Mouse (Mus musculus): ENCODE measurements around the gene Mcl1. TPM values are rescaled to one million over a fixed set of nuclear protein-coding genes. Genes with fewer than 3 reads are reported as not detected.

Gene Mcl1
- polyA plus RNA-seq, 1 experiment, result 45.4 TPM

GRCm38 (mm10) chr3:95624628-95625503, 33.7 kb upstream of the Mcl1 start, which contains the start of gene Ensa:
TSS of gene Ensa (plus strand) at chr3:95624993.
- under 1% methylated on average over 44 of the region's 44 CpGs for WGBS
- DNase-seq, result peak; percentile 99
- peaks cover 27% of the 10 kb centered on the region for H3K4me1 ChIP-seq (ENCODE audit: control insufficient read depth, insufficient read depth, low read length)

GRCm38 (mm10) chr3:95627763-95628162, 30.8 kb upstream of the Mcl1 start:
- Histone ChIP-seq H3K27ac (ENCODE audit: insufficient read depth, low read length) (peak overlapping the region; percentile 51; the same call in 1 of the 2 replicates), H3K4me1 (ENCODE audit: control insufficient read depth, insufficient read depth, low read length) (peaks cover 29% of the 10 kb centered on the region), H3K4me3 (replicated peaks; ENCODE audit: insufficient read depth, low read depth, low read length) (peak overlapping the region; percentile 41), H3K27me3 (ENCODE audit: control insufficient read depth, insufficient read depth, low read length) (no peaks in the 10 kb centered on the region)
- WGBS, result 11% methylated on average over 5 of the region's 5 CpGs
- DNase-seq, result peak; percentile 54 to 74
- TF ChIP-seq CTCF (IDR thresholded peaks at IDR 0.05; ENCODE audit: borderline replicate concordance, insufficient read depth, low read depth, low read length) (0 out of 2 replicates have a peak, but pooled peaks have one; percentile 2), POLR2A (IDR thresholded peaks at IDR 0.05; ENCODE audit: borderline replicate concordance, insufficient read depth, low read length) (no peak)

More at GRCm38 (mm10) chr3:95624628-95625503, 33.7 kb upstream of the Mcl1 start, which contains the start of gene Ensa:
- Histone ChIP-seq H3K27me3 (ENCODE audit: control insufficient read depth, insufficient read depth, low read length) (no peaks in the 10 kb centered on the region), H3K4me3 (replicated peaks; ENCODE audit: insufficient read depth, low read depth, low read length) (peak within 1 kb of the TSS; percentile 80), H3K27ac (ENCODE audit: insufficient read depth, low read length) (peak within 1 kb of the TSS; percentile 94)
- TF ChIP-seq CTCF (IDR thresholded peaks at IDR 0.05; ENCODE audit: borderline replicate concordance, insufficient read depth, low read depth, low read length), result no peak
- peak; percentile 96 for TF ChIP-seq POLR2A (IDR thresholded peaks at IDR 0.05; ENCODE audit: borderline replicate concordance, insufficient read depth, low read length)

GRCm38 (mm10) chr3:95629755-95630154, 28.8 kb upstream of the Mcl1 start:
- H3K4me1 ChIP-seq (ENCODE audit: control insufficient read depth, insufficient read depth, low read length), result peaks cover 29% of the 10 kb centered on the region
- DNase-seq, result peak; percentile 59 to 84
- peak overlapping the region; percentile 19 for H3K27ac ChIP-seq (ENCODE audit: insufficient read depth, low read length)
- H3K4me3 ChIP-seq (replicated peaks; ENCODE audit: insufficient read depth, low read depth, low read length), result peak overlapping the region; percentile 4
- no peaks in the 10 kb centered on the region for H3K27me3 ChIP-seq (ENCODE audit: control insufficient read depth, insufficient read depth, low read length)
- TF ChIP-seq CTCF (IDR thresholded peaks at IDR 0.05; ENCODE audit: borderline replicate concordance, insufficient read depth, low read depth, low read length) (no peak), POLR2A (IDR thresholded peaks at IDR 0.05; ENCODE audit: borderline replicate concordance, insufficient read depth, low read length) (no peak)
- 2% methylated on average over 4 of the region's 4 CpGs for WGBS

GRCm38 (mm10) chr3:95630856-95631255, 27.7 kb upstream of the Mcl1 start:
- DNase-seq, result no peak
- Histone ChIP-seq H3K4me3 (replicated peaks; ENCODE audit: insufficient read depth, low read depth, low read length) (no peak overlapping the region), H3K27ac (ENCODE audit: insufficient read depth, low read length) (no peak overlapping the region; the same call in 1 of the 2 replicates), H3K27me3 (ENCODE audit: control insufficient read depth, insufficient read depth, low read length) (no peaks in the 10 kb centered on the region), H3K4me1 (ENCODE audit: control insufficient read depth, insufficient read depth, low read length) (peaks cover 29% of the 10 kb centered on the region)
- TF ChIP-seq POLR2A (IDR thresholded peaks at IDR 0.05; ENCODE audit: borderline replicate concordance, insufficient read depth, low read length), result no peak
- TF ChIP-seq CTCF (IDR thresholded peaks at IDR 0.05; ENCODE audit: borderline replicate concordance, insufficient read depth, low read depth, low read length), result no peak
- 82% methylated on average over 3 of the region's 3 CpGs for WGBS

- no peak for DNase-seq
- TF ChIP-seq POLR2A (IDR thresholded peaks at IDR 0.05; ENCODE audit: borderline replicate concordance, insufficient read depth, low read length) (no peak), CTCF (IDR thresholded peaks at IDR 0.05; ENCODE audit: borderline replicate concordance, insufficient read depth, low read depth, low read length) (no peak)
- H3K4me3 ChIP-seq (replicated peaks; ENCODE audit: insufficient read depth, low read depth, low read length), result no peak overlapping the region
- H3K27ac ChIP-seq (ENCODE audit: insufficient read depth, low read length), result no peak overlapping the region
- H3K27me3 ChIP-seq (ENCODE audit: control insufficient read depth, insufficient read depth, low read length), result no peaks in the 10 kb centered on the region
- 41% methylated on average over 6 of the region's 6 CpGs for WGBS
- peaks cover 29% of the 10 kb centered on the region for H3K4me1 ChIP-seq (ENCODE audit: control insufficient read depth, insufficient read depth, low read length)
These were observed 27.3 kb upstream of the Mcl1 start for GRCm38 (mm10) chr3:95631304-95631703.

GRCm38 (mm10) chr3:95632648-95633588, 25.7 kb upstream of the Mcl1 start:
- 74% methylated on average over 12 of the region's 12 CpGs for whole genome bisulfite sequencing
- TF ChIP-seq CTCF (IDR thresholded peaks at IDR 0.05; ENCODE audit: borderline replicate concordance, insufficient read depth, low read depth, low read length), result peak; percentile 40; the same call in 1 of the 2 replicates
- no peak for TF ChIP-seq POLR2A (IDR thresholded peaks at IDR 0.05; ENCODE audit: borderline replicate concordance, insufficient read depth, low read length)
- Histone ChIP-seq H3K4me3 (replicated peaks; ENCODE audit: insufficient read depth, low read depth, low read length) (no peak overlapping the region), H3K27me3 (ENCODE audit: control insufficient read depth, insufficient read depth, low read length) (no peaks in the 10 kb centered on the region), H3K4me1 (ENCODE audit: control insufficient read depth, insufficient read depth, low read length) (peaks cover 19% of the 10 kb centered on the region), H3K27ac (ENCODE audit: insufficient read depth, low read length) (no peak overlapping the region)
- DNase-seq, result no peak

- no peaks in the 10 kb centered on the region for H3K27me3 ChIP-seq (ENCODE audit: control insufficient read depth, insufficient read depth, low read length)
- H3K4me3 ChIP-seq (replicated peaks; ENCODE audit: insufficient read depth, low read depth, low read length), result no peak overlapping the region
- 61% methylated on average over 4 of the region's 4 CpGs for WGBS
- H3K4me1 ChIP-seq (ENCODE audit: control insufficient read depth, insufficient read depth, low read length), result no peaks in the 10 kb centered on the region; the same call in 1 of the 2 replicates
- no peak overlapping the region for H3K27ac ChIP-seq (ENCODE audit: insufficient read depth, low read length)
- TF ChIP-seq CTCF (IDR thresholded peaks at IDR 0.05; ENCODE audit: borderline replicate concordance, insufficient read depth, low read depth, low read length) (no peak), POLR2A (IDR thresholded peaks at IDR 0.05; ENCODE audit: borderline replicate concordance, insufficient read depth, low read length) (no peak)
- DNase-seq, result no peak
These were observed 23.0 kb upstream of the Mcl1 start for GRCm38 (mm10) chr3:95635636-95636035.
